Mouse (Mus musculus): ENCODE results near the gene Theg.

GRCm38 (mm10) chr10:79594872-79595589, 7.9 kb upstream of the Theg start:
- TF ChIP-seq CTCF (conservative IDR thresholded peaks at IDR 0.05; ENCODE audit: low read length): peak; percentile 77
- no peak for TF ChIP-seq NANOG (IDR thresholded peaks at IDR 0.05; ENCODE audit: borderline replicate concordance, low read length)
